In the genomic region with DNA sequence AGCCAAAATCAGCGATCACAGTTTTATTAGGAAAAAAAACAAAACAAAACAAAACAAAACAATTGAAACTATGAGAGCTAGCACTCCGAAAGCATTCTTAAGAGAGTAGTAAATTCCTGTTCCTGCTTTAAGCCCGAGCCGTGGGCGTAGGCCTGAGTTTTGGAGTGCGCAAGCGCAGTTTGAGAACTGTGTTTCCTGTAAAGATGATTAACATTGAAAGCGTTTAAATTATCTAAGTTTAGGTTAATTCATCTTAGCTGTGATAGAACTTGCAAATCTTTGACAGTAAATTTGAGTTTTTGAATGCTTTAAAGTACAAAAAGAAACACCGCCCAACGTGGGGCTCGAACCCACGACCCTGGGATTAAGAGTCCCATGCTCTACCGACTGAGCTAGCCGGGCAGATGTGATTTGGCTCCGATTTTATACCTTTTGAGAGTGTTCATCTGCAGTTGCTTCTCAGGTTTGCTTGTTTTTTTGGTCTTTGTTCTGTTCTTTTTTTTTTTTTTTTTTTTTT, we compare ENCODE assay signal across 8 mouse cellular contexts. TPM values are rescaled to one million over a fixed set of nuclear protein-coding genes. Genes with fewer than 3 reads are reported as not detected.
DNase-seq lines count a peak whose midpoint lies in the region; ATAC-seq lines count a peak whose summit lies in the region.

No protein-coding gene starts in this region.

- H3K27me3 ChIP-seq in megakaryocyte, embryonic 14.5 days (replicated peaks): no peaks in the 10 kb centered on the region

- peak overlapping the region; percentile 97 for H3K4me3 ChIP-seq in megakaryocyte, embryonic 14.5 days (replicated peaks)

- intact Hi-C loops in gastrocnemius, postnatal 14 days (cut with DNase I; ENCODE audit: low total_unique reads): no loop called here

- peak; percentile 87 to 96 for DNase-seq in adrenal gland, adult 18-20 months (ENCODE audit: low spot score in 2 of 2)
- DNase-seq in embryo, embryonic 10.5 days (ENCODE audit: low spot score): peak; percentile 96
- peak; percentile 69 for DNase-seq in gastrocnemius, postnatal 14 days
- peak; percentile 72 to 93 for DNase-seq in left cerebral cortex, adult 9 months (ENCODE audit: low spot score in 2 of 2)
- DNase-seq in right cerebral cortex, postnatal 10 days (ENCODE audit: low spot score in 2 of 2): peak; percentile 90
- peak; percentile 88 for DNase-seq in urinary bladder, postnatal 14 days (ENCODE audit: low spot score)

- no peaks in the 10 kb centered on the region for H3K9me3 ChIP-seq in megakaryocyte, embryonic 14.5 days

- H3K36me3 ChIP-seq in megakaryocyte, embryonic 14.5 days (replicated peaks; ENCODE audit: low read length): peaks cover 10% of the 10 kb centered on the region

- ATAC-seq in inflammation-experienced regulatory T-cells, adult 6 months: peak; percentile 58

- H3K4me1 ChIP-seq in megakaryocyte, embryonic 14.5 days: peaks cover 16% of the 10 kb centered on the region

RNA-seq across cellular contexts. Expression of a gene that starts 5.6 kb away (rescaled TPM):
- 100 to 1,000 TPM; 377 to 394 TPM for total RNA-seq in adrenal gland, adult 18-20 months (2021)
- total RNA-seq in gastrocnemius, postnatal 14 days (2021): 100 to 1,000 TPM; 381 to 435 TPM
- polyA plus RNA-seq in inflammation-experienced regulatory T-cells, adult 6 months (2017; shearing (Covaris generic)): 100 to 1,000 TPM; 348 to 426 (median 406) TPM
- 6.6 and 16.5 TPM in 2 replicates for polyA plus RNA-seq in megakaryocyte, embryonic 14.5 days (2012; ENCODE audit: insufficient read depth, low replicate concordance)

RNA-seq across cellular contexts. Expression of a gene that starts 31.2 kb away (rescaled TPM):
- total RNA-seq in adrenal gland, adult 18-20 months (2021): 100 to 1,000 TPM; 173 to 207 TPM
- total RNA-seq in gastrocnemius, postnatal 14 days (2021): 100 to 1,000 TPM; 106 to 107 TPM
- polyA plus RNA-seq in inflammation-experienced regulatory T-cells, adult 6 months (2017; shearing (Covaris generic)): 100 to 1,000 TPM; 195 to 260 (median 256) TPM
- polyA plus RNA-seq in megakaryocyte, embryonic 14.5 days (2012; ENCODE audit: insufficient read depth, low replicate concordance): 1.4 and 1.9 TPM in 2 replicates

RNA-seq across cellular contexts. Expression of a gene that starts 46.9 kb away (rescaled TPM):
- total RNA-seq in adrenal gland, adult 18-20 months (2021): 10 to 100 TPM; 18.6 to 20.3 TPM
- total RNA-seq in gastrocnemius, postnatal 14 days (2021): 1 to 10 TPM; 8.4 to 8.5 TPM
- polyA plus RNA-seq in inflammation-experienced regulatory T-cells, adult 6 months (2017; shearing (Covaris generic)): 100 to 1,000 TPM in 1 of 3 experiments, 10 to 100 TPM in 2; 83.6 to 104 (median 99.6) TPM
- polyA plus RNA-seq in megakaryocyte, embryonic 14.5 days (2012; ENCODE audit: insufficient read depth, low replicate concordance): 1.4 and 10.2 TPM in 2 replicates

Comparison
In these comparisons a context has a peak if more than half of its experiments do, and no peak if none do; other contexts are left out.
1. Peak in every context shown above with its lines: DNase-seq, ATAC-seq and H3K4me3 ChIP-seq.